Mouse (Mus musculus): ENCODE results near the gene Csdc2.
"Not testable (repeated sequence)": the region's sequence is repeated elsewhere in the genome, so short reads cannot be mapped to it uniquely, and the experiment has no call there.

Gene Csdc2

DNA sequence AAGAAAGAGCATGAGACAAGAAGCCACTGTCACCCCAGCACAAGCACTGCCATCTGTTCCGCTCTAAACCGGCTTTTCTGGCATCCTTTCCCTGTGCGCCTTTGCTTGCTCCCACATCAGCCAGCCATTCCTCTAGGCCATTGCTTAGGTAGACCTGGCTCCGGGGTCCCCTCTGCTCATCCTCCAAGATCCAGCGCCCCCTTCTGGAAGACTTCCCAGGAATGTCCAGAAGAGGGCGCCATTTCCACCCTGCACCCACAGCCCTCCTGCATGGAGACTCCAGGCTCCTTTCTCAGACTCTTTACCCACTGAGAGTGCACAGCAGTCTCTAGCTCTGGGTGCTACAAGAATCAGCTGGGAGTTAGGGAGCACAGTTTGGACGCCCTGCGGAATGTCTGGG is 19.9 kb downstream of the Csdc2 start:
- peak; percentile 83 for DNase-seq

- no peak for DNase-seq
These were observed 21.0 kb downstream of the Csdc2 start for GRCm38 (mm10) chr15:81957598-81957997.

- no peak for DNase-seq
These were observed 22.3 kb downstream of the Csdc2 start for GRCm38 (mm10) chr15:81958906-81959305.

- peak; percentile 100 for DNase-seq
These were observed 23.9 kb downstream of the Csdc2 start, which contains the start of gene Pmm1 for GRCm38 (mm10) chr15:81960171-81961077. Gene Pmm1 (minus strand): TSS chr15:81960930.

DNA sequence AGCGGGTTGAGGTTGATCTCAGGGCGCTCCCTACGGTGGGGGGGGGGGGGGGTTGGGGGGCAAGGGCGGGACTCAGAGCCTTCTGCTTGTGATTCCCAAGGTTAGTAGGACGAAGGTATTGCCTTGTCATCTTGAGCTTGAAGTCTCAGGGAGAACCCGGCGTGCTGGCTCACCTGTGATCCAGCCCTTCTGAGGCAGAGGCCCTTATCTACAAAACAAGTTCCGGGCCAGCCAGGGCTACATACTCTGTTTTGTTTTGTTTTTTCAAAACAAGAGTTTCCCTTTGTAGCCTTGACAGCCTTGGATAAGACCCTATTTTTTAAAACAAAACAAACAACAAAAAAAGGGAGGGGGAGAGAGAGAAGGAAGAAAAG is 24.5 kb downstream of the Csdc2 start:
- no peak for DNase-seq

DNA sequence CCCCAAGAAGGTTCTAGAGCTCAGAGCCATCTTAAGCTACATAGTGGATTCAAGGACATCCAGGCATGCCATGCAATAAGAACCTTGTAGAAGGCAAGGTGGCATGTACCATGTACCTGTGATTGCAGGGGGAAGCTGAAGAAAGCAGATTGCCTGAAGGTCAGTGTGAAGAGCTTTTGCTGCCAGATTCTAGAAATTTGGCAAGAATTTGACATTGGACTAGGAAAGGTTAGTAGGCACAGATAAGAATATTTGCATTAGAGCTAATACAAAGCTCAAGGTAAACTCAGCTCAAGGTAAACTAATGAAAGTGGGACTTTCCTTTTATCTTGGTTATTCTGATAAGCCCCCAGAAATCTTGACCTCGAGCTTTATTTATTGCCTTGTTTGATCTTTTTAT is 27.7 kb downstream of the Csdc2 start:
- DNase-seq, result no peak

GRCm38 (mm10) chr15:81964980-81965545 is 28.5 kb downstream of the Csdc2 start:
- no peak for DNase-seq

DNA sequence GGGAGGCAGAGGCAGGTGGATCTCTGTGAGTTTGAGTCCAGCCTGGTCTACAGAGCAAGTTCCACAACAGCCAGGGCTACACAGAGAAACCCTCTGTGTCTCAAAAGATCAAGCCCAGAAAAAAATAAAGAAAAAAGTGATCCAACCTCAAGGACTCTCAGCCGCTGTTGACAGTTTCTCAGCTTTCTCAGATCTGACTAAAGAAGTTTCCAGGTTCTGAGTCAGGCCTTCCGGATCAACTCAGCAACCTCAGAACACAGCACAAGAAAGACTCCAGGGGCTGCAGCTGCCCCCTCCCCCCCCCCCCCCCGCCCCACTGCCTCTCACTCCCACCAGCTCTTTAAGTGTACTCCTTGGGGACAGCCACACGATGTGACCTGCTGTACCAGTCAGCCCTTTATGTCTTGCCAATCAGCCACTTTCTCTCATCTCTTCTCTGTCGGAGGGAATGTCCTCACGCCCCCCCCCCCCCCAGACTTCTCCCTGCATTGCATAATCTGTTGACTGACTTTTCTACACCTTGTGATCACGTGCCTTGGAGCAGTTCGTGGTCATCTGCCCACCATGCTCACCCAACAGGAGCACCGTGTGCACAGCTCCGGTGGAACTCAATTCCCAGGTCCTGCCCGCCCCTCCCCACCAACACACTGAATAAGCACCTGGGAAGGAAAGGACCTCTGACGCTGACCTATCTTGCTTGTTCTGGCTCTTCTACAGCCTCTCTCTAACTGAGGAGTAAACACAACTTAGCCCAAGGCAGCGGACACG is 29.7 kb downstream of the Csdc2 start:
- no peak for DNase-seq

GRCm38 (mm10) chr15:81967821-81968220 is 31.3 kb downstream of the Csdc2 start:
- DNase-seq, result no peak

DNA sequence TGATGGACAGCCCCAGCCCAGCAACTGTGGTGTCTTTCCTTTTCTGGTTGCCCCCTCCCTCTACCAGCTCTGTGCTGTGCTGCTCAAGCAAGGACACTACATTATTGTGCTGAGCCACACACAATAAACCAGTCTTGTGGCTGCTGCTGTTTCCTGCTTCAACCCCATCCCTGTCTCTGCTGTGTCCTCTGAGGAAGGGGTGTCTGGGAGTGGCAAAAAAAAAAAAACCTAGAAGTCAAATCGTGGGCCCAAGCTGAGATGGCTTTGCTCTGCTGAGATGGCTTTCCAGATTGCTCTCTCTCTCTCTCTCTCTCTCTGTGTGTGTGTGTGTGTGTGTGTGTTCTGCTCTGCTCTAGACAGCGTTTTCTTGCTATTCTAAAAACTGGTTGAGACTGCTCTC is 31.9 kb downstream of the Csdc2 start:
- no peak for DNase-seq

DNA sequence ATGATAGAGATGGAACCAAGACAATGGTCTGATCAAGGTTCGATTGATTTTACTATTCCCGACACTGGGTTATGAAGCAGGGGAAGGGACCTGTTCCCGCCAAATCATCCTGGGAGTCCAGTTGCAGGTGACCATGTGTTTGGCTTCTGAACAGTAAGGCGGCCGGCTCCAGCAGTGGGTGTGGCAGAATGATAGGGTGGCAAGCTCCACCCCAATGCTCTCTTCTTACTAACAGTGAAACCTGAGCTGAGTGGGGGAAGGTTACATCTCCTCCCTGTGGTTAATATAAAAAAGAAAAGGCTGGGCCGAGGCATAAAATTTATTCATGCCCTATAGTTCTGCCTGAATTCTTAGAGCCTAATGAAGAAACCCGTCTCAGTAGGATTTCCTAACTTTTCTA is 32.6 kb downstream of the Csdc2 start:
- DNase-seq, result no peak

- DNase-seq, result not testable (repeated sequence)
These were observed 33.1 kb downstream of the Csdc2 start for GRCm38 (mm10) chr15:81969635-81970034.

GRCm38 (mm10) chr15:81970498-81970897 is 33.9 kb downstream of the Csdc2 start:
- not testable (repeated sequence) for DNase-seq

- not testable (repeated sequence) for DNase-seq
These were observed 38.6 kb downstream of the Csdc2 start for GRCm38 (mm10) chr15:81975156-81975555.

- DNase-seq, result no peak
These were observed 43.8 kb downstream of the Csdc2 start, which contains the start of gene 1700029P11Rik for GRCm38 (mm10) chr15:81980321-81980720. Gene 1700029P11Rik (plus strand): TSS chr15:81980540.

- DNase-seq, result no peak
These were observed 45.6 kb downstream of the Csdc2 start for GRCm38 (mm10) chr15:81982173-81982572.

DNA sequence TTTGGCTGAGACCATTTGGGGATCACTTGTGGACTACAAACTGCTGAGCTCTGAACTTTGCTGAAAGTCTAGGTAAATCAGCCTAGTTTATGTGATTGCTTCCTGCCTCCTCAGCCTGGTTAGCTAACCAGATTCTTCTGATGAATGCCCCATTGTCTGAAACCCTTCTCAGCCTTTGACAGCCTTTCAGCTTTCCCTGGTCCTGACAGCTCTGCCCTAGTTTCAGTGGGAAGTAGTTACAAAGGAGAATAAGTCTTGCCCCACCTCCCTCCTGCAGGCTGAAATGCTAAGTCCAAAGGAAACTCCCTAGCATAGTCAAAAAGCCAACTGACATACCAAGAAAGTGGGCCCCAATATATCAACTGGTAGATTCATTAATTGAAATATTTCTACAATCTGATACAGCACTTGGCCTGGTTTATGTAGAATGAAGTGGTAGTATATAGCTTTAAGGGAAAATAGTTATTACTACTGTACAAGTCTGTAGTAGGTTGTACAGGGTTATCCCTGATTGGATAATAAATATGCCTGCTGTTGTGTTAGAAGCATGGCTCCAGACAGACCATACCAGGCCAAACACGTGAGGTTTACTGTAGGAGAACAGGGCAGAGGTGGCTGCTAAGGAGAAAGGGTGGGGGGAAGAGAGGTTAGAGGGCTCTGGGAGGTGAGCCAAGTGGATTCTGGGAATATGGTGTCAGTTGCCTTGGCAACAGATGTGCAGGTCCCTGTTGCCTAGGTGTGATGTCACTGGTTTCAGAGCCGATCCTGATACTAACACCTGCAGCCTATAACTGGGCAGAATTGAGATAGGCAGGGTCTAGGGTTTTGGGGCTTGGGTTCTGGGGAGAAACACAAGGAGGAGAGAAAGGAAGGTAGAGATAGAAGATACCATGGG is 49.0 kb downstream of the Csdc2 start:
- no peak for DNase-seq

DNA sequence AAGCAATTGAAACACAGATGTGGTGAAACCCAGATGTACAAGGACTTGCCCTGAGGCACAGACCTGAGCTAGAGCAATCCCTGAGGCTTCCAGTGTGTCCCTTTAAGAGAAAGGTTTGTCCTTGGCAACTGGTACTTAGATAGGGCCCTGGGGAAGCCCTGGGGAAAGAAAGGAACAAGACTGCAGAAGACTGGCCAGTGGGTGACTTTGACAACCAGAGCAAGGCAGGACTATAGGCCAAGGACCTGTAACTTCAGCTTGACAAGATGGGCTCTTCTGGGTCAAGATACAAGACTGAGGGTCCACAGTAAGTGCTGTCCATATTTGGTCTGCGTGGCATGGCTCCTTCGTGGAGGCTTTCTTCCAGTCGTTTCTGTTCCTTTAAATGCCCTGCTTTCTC is 51.1 kb downstream of the Csdc2 start, which contains the start of gene Xrcc6:
Xrcc6 (plus strand) TSS at position 190 of the 400 bp plus-strand sequence.
- DNase-seq, result no peak

GRCm38 (mm10) chr15:81989371-81990062 is 53.0 kb downstream of the Csdc2 start:
- DNase-seq, result peak; percentile 80

DNA sequence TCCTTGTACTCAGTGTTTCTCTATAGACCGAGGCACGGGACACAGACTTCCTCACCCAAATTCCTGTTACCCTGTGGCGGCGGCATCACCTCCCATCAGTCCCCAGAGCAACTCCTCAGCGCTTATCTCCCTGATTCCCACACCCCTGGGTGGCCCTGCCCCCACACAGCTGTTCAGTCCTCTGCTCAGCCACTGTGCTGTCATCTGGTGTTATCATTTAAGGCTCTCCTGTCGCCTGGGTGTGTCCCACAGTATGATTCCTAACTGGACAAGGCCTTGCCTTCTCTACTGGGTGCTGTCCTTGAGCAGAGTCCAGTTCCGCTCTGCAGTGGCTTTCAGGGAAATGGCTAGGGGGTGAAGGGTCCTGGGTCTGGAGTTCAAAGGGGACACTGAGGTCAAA is 54.0 kb downstream of the Csdc2 start:
- no peak for DNase-seq

DNA sequence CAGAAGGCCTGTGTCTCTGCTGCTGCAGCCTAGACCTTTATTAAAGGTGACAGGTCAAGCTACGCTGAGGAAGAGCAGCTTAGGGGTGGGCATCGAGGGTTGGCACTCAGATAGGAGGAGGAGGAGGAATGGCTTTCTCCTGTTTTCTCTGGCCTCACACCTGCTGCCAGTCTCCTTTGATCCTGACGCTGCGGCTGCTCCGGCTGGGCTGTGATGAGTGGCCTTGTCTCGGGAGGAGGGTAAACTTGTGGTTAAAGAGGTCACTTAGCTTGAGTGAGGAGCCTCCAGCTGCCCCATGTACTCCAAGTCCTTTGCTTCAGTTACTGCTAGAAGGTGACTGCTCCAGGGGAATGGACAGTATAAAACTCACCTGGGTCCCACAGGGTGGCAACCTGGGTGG is 57.4 kb downstream of the Csdc2 start:
- no peak for DNase-seq
